Mouse (Mus musculus): ENCODE measurements around the gene Hrnr. TPM values are rescaled to one million over a fixed set of nuclear protein-coding genes. Genes with fewer than 3 reads are reported as not detected.

The Hrnr gene
- not detected in 2 replicates for polyA plus RNA-seq (2014; fragmentation: Nextera tagmentation; extraction: Ambion mirVana)

DNA sequence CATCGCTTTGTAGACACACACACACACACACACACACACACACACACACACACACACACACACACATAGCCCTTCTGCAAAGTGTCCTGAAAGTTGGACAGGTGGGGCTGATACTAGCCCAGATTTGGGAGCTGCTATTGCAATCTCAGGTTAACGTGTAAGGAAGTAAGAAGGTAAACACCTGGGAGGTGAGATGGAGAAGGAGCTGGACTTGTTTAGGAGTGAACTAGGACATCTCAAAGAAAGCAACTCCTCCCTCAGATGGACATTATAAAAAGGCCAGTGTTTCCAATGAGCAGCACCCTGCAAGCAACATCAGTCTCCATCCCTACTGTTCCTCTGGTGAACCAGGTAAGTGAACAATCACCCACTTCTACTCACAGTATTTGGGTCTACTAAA, at the start of gene Hrnr:
Gene Hrnr (plus strand): TSS at position 301 of the 400 bp plus-strand sequence.
- ATAC-seq (ENCODE audit: insufficient number of reproducible peaks, insufficient read depth, low FRiP score, low read depth), result no peak
- no peak within 1 kb of the TSS for H3K9ac ChIP-seq (ENCODE audit: low read length)
- no peaks in the 10 kb centered on the region for H3K27me3 ChIP-seq (ENCODE audit: control insufficient read depth, insufficient read depth, low read length)
- no peaks in the 10 kb centered on the region for H3K36me3 ChIP-seq (ENCODE audit: control insufficient read depth, insufficient read depth, low read length)
- H3K27ac ChIP-seq (replicated peaks in 1 of 2; ENCODE audit: control insufficient read depth in 1 of 2, insufficient read depth in 1 of 2, low read depth in 2 of 2, low read length in 2 of 2), result no peak within 1 kb of the TSS
- no peaks in the 10 kb centered on the region for H3K4me1 ChIP-seq (ENCODE audit: control insufficient read depth in 2 of 2, insufficient read depth in 2 of 2, low read length in 2 of 2)
- H3K4me2 ChIP-seq (ENCODE audit: low read length), result no peak within 1 kb of the TSS
- no peaks in the 10 kb centered on the region for H3K9me3 ChIP-seq (ENCODE audit: control insufficient read depth, low read length)
- WGBS, result 68% methylated on average over 2 of the region's 2 CpGs
- no peak within 1 kb of the TSS for H3K4me3 ChIP-seq (ENCODE audit: control insufficient read depth in 1 of 2, insufficient read depth in 1 of 2, low read depth in 1 of 2, low read length in 2 of 2)

GRCm38 (mm10) chr3:93273223-93273622, 46.3 kb upstream of the Hrnr start, which contains the start of gene Flg:
TSS of gene Flg (plus strand) at chr3:93273523.
- H3K9ac ChIP-seq (ENCODE audit: low read length), result no peak within 1 kb of the TSS
- no peaks in the 10 kb centered on the region for H3K9me3 ChIP-seq (ENCODE audit: control insufficient read depth, low read length)
- no peaks in the 10 kb centered on the region for H3K27me3 ChIP-seq (ENCODE audit: control insufficient read depth, insufficient read depth, low read length)
- 84% methylated on average over 2 of the region's 2 CpGs for WGBS
- H3K36me3 ChIP-seq (ENCODE audit: control insufficient read depth, insufficient read depth, low read length), result no peaks in the 10 kb centered on the region
- no peak within 1 kb of the TSS for H3K27ac ChIP-seq (replicated peaks in 1 of 2; ENCODE audit: control insufficient read depth in 1 of 2, insufficient read depth in 1 of 2, low read depth in 2 of 2, low read length in 2 of 2)
- ATAC-seq (ENCODE audit: insufficient number of reproducible peaks, insufficient read depth, low FRiP score, low read depth), result no peak
- H3K4me3 ChIP-seq (ENCODE audit: control insufficient read depth in 1 of 2, insufficient read depth in 1 of 2, low read depth in 1 of 2, low read length in 2 of 2), result no peak within 1 kb of the TSS
- no peak within 1 kb of the TSS for H3K4me2 ChIP-seq (ENCODE audit: low read length)
- H3K4me1 ChIP-seq (ENCODE audit: control insufficient read depth in 2 of 2, insufficient read depth in 2 of 2, low read length in 2 of 2), result no peaks in the 10 kb centered on the region

DNA sequence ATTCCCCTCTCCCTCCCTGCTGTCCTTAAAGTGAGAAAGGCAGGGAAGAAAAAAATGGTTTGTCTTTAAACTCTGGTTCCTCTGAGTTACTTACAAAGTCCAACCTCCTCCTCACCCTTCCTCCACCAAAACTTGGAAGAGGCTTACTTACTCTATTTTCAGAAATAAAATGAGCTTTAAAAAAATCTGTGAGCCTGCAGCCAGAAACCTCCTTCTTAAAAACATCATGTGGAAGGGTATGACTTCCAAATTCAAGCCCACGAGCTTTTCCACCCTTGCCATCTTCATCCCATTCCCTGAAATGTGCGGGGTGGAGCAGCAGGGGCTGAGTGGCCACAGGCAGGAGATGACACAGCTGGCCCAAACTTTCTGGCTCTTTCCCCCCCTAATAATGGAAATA, 22.0 kb upstream of the Hrnr start:
- Histone ChIP-seq H3K36me3 (ENCODE audit: control insufficient read depth, insufficient read depth, low read length) (no peaks in the 10 kb centered on the region), H3K27me3 (ENCODE audit: control insufficient read depth, insufficient read depth, low read length) (no peaks in the 10 kb centered on the region), H3K27ac (replicated peaks in 1 of 2; ENCODE audit: control insufficient read depth in 1 of 2, insufficient read depth in 1 of 2, low read depth in 2 of 2, low read length in 2 of 2) (no peak overlapping the region), H3K4me3 (ENCODE audit: control insufficient read depth in 1 of 2, insufficient read depth in 1 of 2, low read depth in 1 of 2, low read length in 2 of 2) (no peak overlapping the region), H3K4me1 (ENCODE audit: control insufficient read depth in 2 of 2, insufficient read depth in 2 of 2, low read length in 2 of 2) (no peaks in the 10 kb centered on the region), H3K4me2 (ENCODE audit: low read length) (no peak overlapping the region), H3K9ac (ENCODE audit: low read length) (no peak overlapping the region), H3K9me3 (ENCODE audit: control insufficient read depth, low read length) (no peaks in the 10 kb centered on the region)
- ATAC-seq (ENCODE audit: insufficient number of reproducible peaks, insufficient read depth, low FRiP score, low read depth), result no peak
- 73% methylated on average over 2 of the region's 2 CpGs for whole genome bisulfite sequencing

DNA sequence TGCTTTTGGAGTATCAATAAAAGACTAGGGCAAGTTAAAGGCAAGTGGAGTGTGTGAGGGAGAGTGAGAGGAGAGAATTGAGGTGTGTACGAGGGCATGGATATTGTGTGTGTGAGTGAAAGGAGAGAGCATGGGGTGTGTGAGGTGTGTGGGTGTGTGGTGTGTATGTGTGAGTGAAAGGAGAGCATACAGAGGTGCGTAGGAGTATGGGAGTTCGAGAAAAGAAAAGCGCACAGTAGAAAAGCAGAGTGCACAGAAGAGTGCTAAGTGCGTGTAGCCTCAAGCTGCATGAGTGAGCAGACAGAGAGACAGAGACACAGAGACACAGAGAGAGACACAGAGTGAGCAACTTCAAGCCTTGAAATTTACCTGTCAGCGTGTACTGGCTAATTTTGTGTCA, 19.7 kb upstream of the Hrnr start:
- Histone ChIP-seq H3K9me3 (ENCODE audit: control insufficient read depth, low read length) (no peaks in the 10 kb centered on the region), H3K27ac (replicated peaks in 1 of 2; ENCODE audit: control insufficient read depth in 1 of 2, insufficient read depth in 1 of 2, low read depth in 2 of 2, low read length in 2 of 2) (no peak overlapping the region), H3K9ac (ENCODE audit: low read length) (no peak overlapping the region), H3K4me3 (ENCODE audit: control insufficient read depth in 1 of 2, insufficient read depth in 1 of 2, low read depth in 1 of 2, low read length in 2 of 2) (no peak overlapping the region), H3K4me1 (ENCODE audit: control insufficient read depth in 2 of 2, insufficient read depth in 2 of 2, low read length in 2 of 2) (no peaks in the 10 kb centered on the region), H3K4me2 (ENCODE audit: low read length) (no peak overlapping the region), H3K36me3 (ENCODE audit: control insufficient read depth, insufficient read depth, low read length) (no peaks in the 10 kb centered on the region), H3K27me3 (ENCODE audit: control insufficient read depth, insufficient read depth, low read length) (no peaks in the 10 kb centered on the region)
- 73% methylated on average over 6 of the region's 6 CpGs for WGBS
- ATAC-seq (ENCODE audit: insufficient number of reproducible peaks, insufficient read depth, low FRiP score, low read depth), result no peak

DNA sequence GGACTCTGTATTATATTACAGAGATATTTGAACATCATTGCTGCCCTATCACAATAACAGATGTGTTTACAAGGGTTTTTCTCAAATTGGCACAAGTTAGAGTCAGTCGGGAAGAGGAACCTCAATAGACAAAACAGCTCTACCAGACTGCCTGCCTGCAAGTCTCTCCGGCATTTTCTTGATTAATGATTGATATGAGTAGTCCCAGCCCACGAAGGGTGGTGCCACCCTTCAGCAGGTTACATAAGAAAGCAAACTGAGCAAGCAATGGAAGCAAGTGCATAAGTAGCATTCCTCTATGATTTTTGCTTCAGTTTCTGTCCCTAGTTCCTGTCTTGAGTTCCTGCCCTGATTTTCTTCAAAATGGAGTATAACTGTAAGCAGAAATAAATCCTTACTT, 17.7 kb upstream of the Hrnr start:
- 76% methylated on average over 3 of the region's 3 CpGs for WGBS
- no peak for ATAC-seq (ENCODE audit: insufficient number of reproducible peaks, insufficient read depth, low FRiP score, low read depth)

DNA sequence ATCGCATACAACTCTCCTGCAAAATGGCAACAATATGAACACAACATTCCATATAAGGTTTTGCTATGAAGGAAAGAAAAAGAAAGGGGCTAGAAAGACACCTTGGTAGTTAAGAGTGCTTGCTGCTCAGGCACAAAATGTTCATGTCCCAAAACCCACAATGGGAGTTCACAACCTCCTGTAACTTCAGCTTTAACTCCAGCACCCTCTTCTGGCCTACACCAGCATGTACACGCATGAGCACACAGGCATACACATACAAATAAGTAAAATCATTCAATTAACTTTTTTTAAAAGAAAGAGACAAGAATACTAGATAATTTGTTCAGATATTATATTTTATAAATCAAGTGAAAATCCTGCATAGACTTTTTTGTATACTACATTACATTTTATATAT, 13.4 kb upstream of the Hrnr start:
- H3K36me3 ChIP-seq (ENCODE audit: control insufficient read depth, insufficient read depth, low read length), result no peaks in the 10 kb centered on the region
- no peak overlapping the region for H3K27ac ChIP-seq (replicated peaks in 1 of 2; ENCODE audit: control insufficient read depth in 1 of 2, insufficient read depth in 1 of 2, low read depth in 2 of 2, low read length in 2 of 2)
- H3K4me3 ChIP-seq (ENCODE audit: control insufficient read depth in 1 of 2, insufficient read depth in 1 of 2, low read depth in 1 of 2, low read length in 2 of 2), result no peak overlapping the region
- H3K4me1 ChIP-seq (ENCODE audit: control insufficient read depth in 2 of 2, insufficient read depth in 2 of 2, low read length in 2 of 2), result no peaks in the 10 kb centered on the region
- no peak overlapping the region for H3K4me2 ChIP-seq (ENCODE audit: low read length)
- no peak for ATAC-seq (ENCODE audit: insufficient number of reproducible peaks, insufficient read depth, low FRiP score, low read depth)
- H3K9me3 ChIP-seq (ENCODE audit: control insufficient read depth, low read length), result no peaks in the 10 kb centered on the region
- H3K9ac ChIP-seq (ENCODE audit: low read length), result no peak overlapping the region
- no peaks in the 10 kb centered on the region for H3K27me3 ChIP-seq (ENCODE audit: control insufficient read depth, insufficient read depth, low read length)
- WGBS, result 71% methylated on average over 2 of the region's 2 CpGs

More for the DNA sequence above, 17.7 kb upstream of the Hrnr start:
- H3K4me1 ChIP-seq (ENCODE audit: control insufficient read depth in 2 of 2, insufficient read depth in 2 of 2, low read length in 2 of 2), result no peaks in the 10 kb centered on the region
- H3K27me3 ChIP-seq (ENCODE audit: control insufficient read depth, insufficient read depth, low read length), result no peaks in the 10 kb centered on the region
- no peaks in the 10 kb centered on the region for H3K36me3 ChIP-seq (ENCODE audit: control insufficient read depth, insufficient read depth, low read length)
- no peak overlapping the region for H3K9ac ChIP-seq (ENCODE audit: low read length)
- no peak overlapping the region for H3K27ac ChIP-seq (replicated peaks in 1 of 2; ENCODE audit: control insufficient read depth in 1 of 2, insufficient read depth in 1 of 2, low read depth in 2 of 2, low read length in 2 of 2)
- H3K4me3 ChIP-seq (ENCODE audit: control insufficient read depth in 1 of 2, insufficient read depth in 1 of 2, low read depth in 1 of 2, low read length in 2 of 2), result no peak overlapping the region
- no peaks in the 10 kb centered on the region for H3K9me3 ChIP-seq (ENCODE audit: control insufficient read depth, low read length)
- H3K4me2 ChIP-seq (ENCODE audit: low read length), result no peak overlapping the region

GRCm38 (mm10) chr3:93311371-93311770, 8.2 kb upstream of the Hrnr start:
- 67% methylated on average over 3 of the region's 3 CpGs for WGBS
- Histone ChIP-seq H3K4me3 (ENCODE audit: control insufficient read depth in 1 of 2, insufficient read depth in 1 of 2, low read depth in 1 of 2, low read length in 2 of 2) (no peak overlapping the region), H3K4me1 (ENCODE audit: control insufficient read depth in 2 of 2, insufficient read depth in 2 of 2, low read length in 2 of 2) (no peaks in the 10 kb centered on the region)

GRCm38 (mm10) chr3:93314388-93314787, 5.2 kb upstream of the Hrnr start:
- Histone ChIP-seq H3K36me3 (ENCODE audit: control insufficient read depth, insufficient read depth, low read length) (no peaks in the 10 kb centered on the region), H3K27me3 (ENCODE audit: control insufficient read depth, insufficient read depth, low read length) (no peaks in the 10 kb centered on the region), H3K9me3 (ENCODE audit: control insufficient read depth, low read length) (no peaks in the 10 kb centered on the region), H3K4me3 (ENCODE audit: control insufficient read depth in 1 of 2, insufficient read depth in 1 of 2, low read depth in 1 of 2, low read length in 2 of 2) (no peak overlapping the region), H3K4me2 (ENCODE audit: low read length) (no peak overlapping the region), H3K4me1 (ENCODE audit: control insufficient read depth in 2 of 2, insufficient read depth in 2 of 2, low read length in 2 of 2) (no peaks in the 10 kb centered on the region), H3K9ac (ENCODE audit: low read length) (no peak overlapping the region), H3K27ac (replicated peaks in 1 of 2; ENCODE audit: control insufficient read depth in 1 of 2, insufficient read depth in 1 of 2, low read depth in 2 of 2, low read length in 2 of 2) (no peak overlapping the region)
- WGBS, result 68% methylated on average over 1 of the region's 1 CpGs
- ATAC-seq (ENCODE audit: insufficient number of reproducible peaks, insufficient read depth, low FRiP score, low read depth), result no peak

More at GRCm38 (mm10) chr3:93311371-93311770, 8.2 kb upstream of the Hrnr start:
- H3K9me3 ChIP-seq (ENCODE audit: control insufficient read depth, low read length), result no peaks in the 10 kb centered on the region
- H3K27ac ChIP-seq (replicated peaks in 1 of 2; ENCODE audit: control insufficient read depth in 1 of 2, insufficient read depth in 1 of 2, low read depth in 2 of 2, low read length in 2 of 2), result no peak overlapping the region
- no peak overlapping the region for H3K4me2 ChIP-seq (ENCODE audit: low read length)
- no peaks in the 10 kb centered on the region for H3K36me3 ChIP-seq (ENCODE audit: control insufficient read depth, insufficient read depth, low read length)
- H3K27me3 ChIP-seq (ENCODE audit: control insufficient read depth, insufficient read depth, low read length), result no peaks in the 10 kb centered on the region
- H3K9ac ChIP-seq (ENCODE audit: low read length), result no peak overlapping the region
- no peak for ATAC-seq (ENCODE audit: insufficient number of reproducible peaks, insufficient read depth, low FRiP score, low read depth)
